Mouse (Mus musculus): ENCODE measurements around the gene Sptbn4.

Gene Sptbn4

DNA sequence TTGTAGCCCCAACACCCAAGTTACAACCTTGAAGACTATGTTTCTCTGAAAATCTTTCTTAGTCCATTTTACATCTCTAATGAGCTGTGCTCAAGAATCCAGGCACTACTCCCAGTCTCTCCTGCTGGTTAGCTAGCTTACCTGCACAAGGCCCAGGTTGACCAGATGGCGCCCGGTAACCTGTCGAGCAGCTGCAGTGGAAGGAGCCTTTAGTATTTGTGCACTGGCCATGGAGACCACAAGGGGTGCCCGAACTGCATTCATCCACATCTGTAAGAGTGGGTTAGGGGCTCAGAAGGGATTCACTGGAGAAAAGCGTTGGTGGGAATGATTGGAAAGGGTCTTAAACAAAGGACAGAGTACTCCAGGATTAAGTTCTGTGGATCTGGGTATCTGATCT lies 124.5 kb downstream of the Sptbn4 start:
- no peak for DNase-seq

DNA sequence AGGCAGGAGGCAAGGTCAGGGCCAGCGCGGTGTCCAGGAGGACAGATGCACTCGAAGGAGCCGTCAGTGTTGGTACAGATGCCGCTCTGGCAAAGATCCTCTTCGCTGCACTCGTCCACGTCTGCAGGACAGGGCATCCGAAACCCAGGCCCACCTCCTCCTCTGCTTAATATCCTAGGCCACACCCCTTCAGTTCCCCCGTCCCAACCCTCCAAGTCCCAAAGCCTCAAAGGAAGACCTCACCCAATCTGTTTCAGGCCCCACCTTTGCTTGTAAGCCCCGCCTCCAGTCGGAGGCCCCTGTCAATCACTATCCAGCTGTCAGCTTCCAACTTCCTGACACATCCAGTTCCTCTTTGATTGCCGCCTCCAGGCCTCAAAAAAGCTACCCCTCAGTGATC lies 125.2 kb downstream of the Sptbn4 start:
- no peak for DNase-seq

- no peak for DNase-seq
Measured at GRCm38 (mm10) chr7:27319411-27319810, 128.1 kb downstream of the Sptbn4 start.

DNA sequence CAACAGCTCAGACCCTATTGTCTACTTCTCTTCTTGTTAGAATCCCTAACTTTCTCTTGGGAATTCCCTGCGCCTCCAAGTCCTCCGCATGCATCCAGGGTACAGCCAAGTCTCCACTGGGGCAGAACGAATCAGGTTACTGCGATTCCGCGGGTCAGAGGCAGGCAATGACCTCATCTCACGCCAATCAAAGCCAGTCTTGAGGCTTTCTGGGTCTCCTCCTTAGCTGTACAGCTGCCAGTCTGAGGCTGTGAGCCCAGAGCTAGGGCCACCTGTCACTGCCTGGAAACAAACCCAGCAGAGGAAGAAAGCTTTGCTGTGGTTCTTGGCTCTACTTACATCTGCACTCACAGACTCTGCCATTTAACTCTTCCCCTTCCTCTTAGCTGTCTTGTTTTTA lies 131.5 kb downstream of the Sptbn4 start:
- DNase-seq = no peak

DNA sequence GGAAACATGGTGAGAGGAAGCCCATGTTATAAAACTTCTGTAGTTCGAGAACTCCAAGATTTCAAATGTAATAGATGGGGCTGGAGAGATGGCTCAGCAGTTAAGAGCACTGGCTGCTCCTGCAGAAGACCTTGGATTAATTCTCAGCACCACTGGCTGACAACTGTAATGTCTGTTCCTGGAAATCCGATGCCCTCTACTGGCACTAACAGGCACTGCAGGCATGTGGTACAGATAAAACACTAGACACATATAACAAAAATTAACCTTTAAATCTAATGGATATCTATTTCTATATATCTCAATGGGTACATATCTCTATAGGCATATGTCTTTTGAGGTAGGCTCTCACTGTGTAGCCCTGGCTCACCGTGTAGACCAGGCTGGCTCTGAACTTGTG lies 133.1 kb downstream of the Sptbn4 start:
- DNase-seq = no peak

DNA sequence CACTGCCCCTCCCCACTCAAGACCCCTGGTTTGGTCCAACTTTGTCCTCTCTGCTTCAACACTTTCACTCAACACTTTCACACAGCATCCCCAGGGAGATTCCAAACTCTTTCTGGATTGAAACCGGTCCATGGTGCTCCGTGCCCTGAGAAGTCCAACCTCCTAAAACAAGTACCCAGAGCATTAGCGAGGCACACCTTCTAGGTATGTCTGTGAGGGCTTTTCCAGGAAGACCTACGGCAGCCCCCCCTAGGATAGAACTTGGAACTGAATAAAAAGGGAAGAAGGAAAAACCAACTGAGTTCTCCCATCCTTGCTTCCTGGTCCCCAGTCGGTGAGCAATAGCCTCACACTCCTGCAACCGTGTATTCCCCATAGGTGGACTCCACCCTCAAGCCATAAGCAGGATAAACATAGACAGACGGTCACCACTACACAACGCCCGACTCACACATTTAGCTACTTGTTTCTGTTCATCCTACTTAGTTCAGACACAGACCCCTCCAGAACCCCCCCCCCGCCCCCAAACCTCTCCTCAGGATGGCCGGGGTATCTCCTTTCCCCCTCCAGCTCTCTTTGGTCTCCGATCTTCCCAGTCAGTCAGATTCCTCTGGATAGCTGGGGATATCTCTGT lies 135.7 kb downstream of the Sptbn4 start:
- no peak for DNase-seq

DNA sequence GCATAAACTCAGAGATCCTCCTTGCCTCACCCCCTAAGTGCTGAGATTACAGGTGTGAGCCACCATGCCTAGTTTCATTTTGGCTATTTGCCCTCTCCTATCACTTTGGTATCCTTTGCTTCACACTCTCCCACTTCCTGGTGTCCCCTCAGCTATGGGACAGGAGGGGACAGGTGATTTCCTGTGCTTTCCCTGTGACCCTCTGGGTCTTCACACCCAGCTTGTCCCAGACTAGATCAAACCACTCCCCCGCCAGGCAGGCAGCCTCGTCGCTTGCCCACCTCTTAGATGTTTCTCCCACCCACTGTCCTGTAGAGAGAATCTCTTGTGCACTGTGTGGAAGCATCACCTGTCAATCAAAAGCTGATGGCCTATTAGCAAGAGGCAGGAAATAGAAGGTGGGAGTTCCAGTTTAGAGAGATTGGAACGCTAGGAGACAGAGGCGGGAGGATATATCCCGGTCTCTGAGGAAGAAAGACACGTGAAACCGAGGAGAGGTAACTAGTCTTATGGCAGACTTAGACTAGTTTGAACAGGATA lies 136.4 kb downstream of the Sptbn4 start:
- DNase-seq = no peak

DNA sequence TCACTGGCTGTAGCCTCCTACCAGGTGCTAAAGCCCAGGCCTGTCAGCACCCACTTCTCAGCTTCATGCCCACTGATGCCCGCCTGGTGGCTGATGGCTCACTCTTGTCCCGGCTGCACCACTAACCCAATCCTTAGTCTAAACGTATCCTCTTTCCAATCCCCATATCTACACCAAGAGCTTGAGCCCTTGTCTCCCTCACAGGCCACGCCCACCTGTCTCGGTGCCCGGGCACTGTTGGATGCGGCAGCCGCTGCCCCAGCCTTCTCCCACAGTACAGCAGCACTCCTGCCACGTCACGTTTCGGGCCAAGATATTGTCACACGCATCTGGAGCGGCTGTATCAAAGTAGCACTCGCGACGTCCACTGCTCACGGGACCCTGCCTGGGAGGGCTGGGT lies 137.2 kb downstream of the Sptbn4 start:
- peak; percentile 71 for DNase-seq

GRCm38 (mm10) chr7:27309832-27310231 lies 137.7 kb downstream of the Sptbn4 start:
- DNase-seq = no peak

- no peak for DNase-seq
Measured at GRCm38 (mm10) chr7:27308821-27309549, 138.5 kb downstream of the Sptbn4 start.

DNA sequence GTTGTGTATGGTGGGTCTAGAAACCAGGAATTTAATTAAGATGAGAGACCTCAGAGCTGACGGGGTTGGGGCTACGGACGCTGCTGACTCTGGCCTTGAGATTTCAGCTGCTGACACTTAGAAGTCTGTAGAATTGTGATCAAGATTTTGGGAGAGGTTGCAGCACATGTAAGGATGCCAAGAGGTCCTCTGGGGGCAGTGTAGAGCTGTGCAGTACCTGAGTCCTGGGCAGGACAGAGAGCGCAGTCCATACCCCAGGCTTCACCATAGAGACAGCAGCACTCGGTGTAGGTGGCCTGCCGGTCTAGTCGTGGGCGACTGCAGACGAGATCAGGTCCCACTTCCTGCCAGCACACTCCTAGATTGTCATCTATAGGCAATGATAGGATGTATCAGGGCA lies 139.9 kb downstream of the Sptbn4 start:
- no peak for DNase-seq

Data from lung, postnatal 36 days (tissue).